ENCODE assay signal across 10 mouse cellular contexts in the genomic region with DNA sequence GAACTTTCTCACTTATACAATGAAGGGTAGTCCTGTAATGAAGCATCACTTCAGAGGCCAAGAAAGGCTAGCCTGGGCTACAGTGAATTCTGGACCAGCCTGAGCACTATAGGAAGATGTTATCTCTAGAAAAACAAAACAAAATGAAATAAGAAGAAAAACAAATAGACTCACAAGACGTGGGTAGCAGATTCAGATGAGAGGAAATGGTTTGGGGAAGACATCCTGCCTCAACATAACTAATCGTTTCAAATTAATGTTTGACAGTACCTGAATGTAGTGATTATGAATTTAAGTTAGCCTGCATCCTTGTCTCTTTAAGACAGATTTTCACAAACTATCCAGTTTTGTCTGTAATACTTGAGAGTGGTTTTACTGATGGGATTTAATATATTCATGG.
"Had no signal": no experiment of that assay in that cellular context is flagged by ENCODE, and none has a peak within 500 bp of the region (broad histone marks: within the 10 kb centered on the region; RNA-seq: fewer than 3 reads in every experiment).

No protein-coding gene starts in this region.

- ATAC-seq: midbrain, embryonic 16.5 days had no signal

- DNase-seq: lung, adult 18-20 months; lung, embryonic 14.5 days; lung, postnatal 10 days; lung, postnatal 4 days; midbrain, embryonic 14.5 days; right cerebral cortex, postnatal 14 days; thymus, adult 2 months; thymus, postnatal 25 days; thymus, postnatal 4 days had no signal
